Mouse (Mus musculus) limb, embryonic 10.5 days (tissue): ENCODE measurements around the gene Tmed6. TPM values are rescaled to one million over a fixed set of nuclear protein-coding genes. Genes with fewer than 3 reads are reported as not detected.
"Not testable (repeated sequence)": the region's sequence is repeated elsewhere in the genome, so short reads cannot be mapped to it uniquely, and the experiment has no call there.

Experiments used
- DNase-seq: peaks from one replicate; pipeline ENCODE4 v3.0.0-alpha.2; 2017; ENCODE audit warnings: low spot score
- H3K27ac ChIP-seq: fragments of 300-500 bp; sonication (generic); 2 replicates; pipeline ENCODE4 v1.5.1; 2016; ENCODE audit warnings: mild to moderate bottlenecking
- H3K27me3 ChIP-seq: fragments of 300-500 bp; sonication (generic); 2 replicates; pipeline ENCODE4 v1.6.1; 2016; ENCODE audit warnings: low read depth, mild to moderate bottlenecking; ENCODE audit not compliant: poor library complexity, severe bottlenecking
- H3K36me3 ChIP-seq: fragments of 300-500 bp; sonication (generic); 2 replicates; pipeline ENCODE4 v1.6.1; 2016; ENCODE audit warnings: mild to moderate bottlenecking, moderate library complexity
- H3K4me1 ChIP-seq: fragments of 300-500 bp; sonication (generic); 2 replicates; pipeline ENCODE4 v1.6.1; 2016
- H3K4me3 ChIP-seq: fragments of 300-500 bp; sonication (generic); 2 replicates; pipeline ENCODE4 v1.5.1; 2016; ENCODE audit warnings: mild to moderate bottlenecking, moderate library complexity
- H3K9me3 ChIP-seq: fragments of 300-500 bp; sonication (generic); replicated peaks from 2 replicates; pipeline ENCODE4 v1.6.1; 2016; ENCODE audit warnings: mild to moderate bottlenecking
- WGBS: fragments of 180-500 bp; shearing (Covaris S2); methylation state at CpG from one replicate; pipeline ENCODE4 v1.1.7; 2016; 5-methylcytosine and 5-hydroxymethylcytosine counted together
- polyA plus RNA-seq: library from polyadenylated mRNA; unstranded; fragments of >200 nt; fragmentation: Nextera tagmentation; extraction: Ambion mirVana; gene quantifications from 2 replicates; pipeline ENCODE4 v1.2.1, GENCODE M21; 2016

Gene Tmed6
- polyA plus RNA-seq, 1 experiment from 2014 or later, result 0.34 TPM

DNA sequence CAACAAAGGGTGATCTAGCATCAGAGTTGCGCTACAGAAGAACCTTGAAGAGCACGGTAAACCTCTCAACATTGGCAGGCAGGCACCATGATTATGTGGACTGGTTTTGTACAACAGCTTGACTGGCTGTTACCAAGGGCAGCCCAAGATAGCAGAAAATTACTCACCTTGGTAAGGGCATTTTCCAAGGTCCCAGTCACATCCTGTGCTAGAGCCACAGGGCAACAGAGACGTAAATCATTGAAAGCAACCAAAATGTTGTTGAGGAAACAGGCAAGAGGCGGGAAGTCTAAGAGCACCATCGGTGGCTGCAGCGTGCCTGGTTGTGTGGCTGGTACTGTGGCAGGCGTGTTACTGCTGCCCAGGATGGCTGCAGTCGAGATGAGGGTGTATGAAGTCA is 13.4 kb downstream of the Tmed6 start:
- Histone ChIP-seq H3K4me3 (no peak overlapping the region), H3K4me1 (peaks cover 28% of the 10 kb centered on the region), H3K9me3 (no peaks in the 10 kb centered on the region), H3K36me3 (peaks cover 73% of the 10 kb centered on the region), H3K27me3 (no peaks in the 10 kb centered on the region), H3K27ac (no peak overlapping the region)
- 97% methylated on average over 8 of the region's 8 CpGs for WGBS
- no peak for DNase-seq

DNA sequence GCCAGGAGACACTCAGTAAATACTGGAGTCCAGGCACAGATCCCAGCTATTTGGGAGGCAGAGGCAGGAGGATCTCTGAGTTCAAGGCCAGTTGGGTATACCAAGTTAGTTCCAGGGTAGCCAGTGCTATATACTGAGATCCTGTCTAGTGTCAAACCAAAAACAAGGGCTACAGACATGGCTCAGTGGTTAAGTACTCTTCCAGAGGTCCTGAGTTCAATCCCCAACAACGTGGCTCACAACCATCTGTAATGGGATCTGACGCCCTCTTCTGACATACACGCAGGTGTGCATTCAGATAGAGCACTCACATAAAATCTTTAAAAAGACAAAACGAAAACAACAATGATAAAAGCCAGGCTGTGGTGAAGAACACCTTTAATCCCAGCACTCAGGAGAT is 16.0 kb downstream of the Tmed6 start:
- H3K4me3 ChIP-seq, result peak overlapping the region; percentile 90
- no peak for DNase-seq
- H3K36me3 ChIP-seq, result peaks cover 91% of the 10 kb centered on the region
- peaks cover 23% of the 10 kb centered on the region for H3K4me1 ChIP-seq
- H3K9me3 ChIP-seq, result no peaks in the 10 kb centered on the region
- H3K27me3 ChIP-seq, result no peaks in the 10 kb centered on the region
- H3K27ac ChIP-seq, result no peak overlapping the region; the same call in 1 of the 2 replicates
- 93% methylated on average over 4 of the region's 4 CpGs for WGBS

DNA sequence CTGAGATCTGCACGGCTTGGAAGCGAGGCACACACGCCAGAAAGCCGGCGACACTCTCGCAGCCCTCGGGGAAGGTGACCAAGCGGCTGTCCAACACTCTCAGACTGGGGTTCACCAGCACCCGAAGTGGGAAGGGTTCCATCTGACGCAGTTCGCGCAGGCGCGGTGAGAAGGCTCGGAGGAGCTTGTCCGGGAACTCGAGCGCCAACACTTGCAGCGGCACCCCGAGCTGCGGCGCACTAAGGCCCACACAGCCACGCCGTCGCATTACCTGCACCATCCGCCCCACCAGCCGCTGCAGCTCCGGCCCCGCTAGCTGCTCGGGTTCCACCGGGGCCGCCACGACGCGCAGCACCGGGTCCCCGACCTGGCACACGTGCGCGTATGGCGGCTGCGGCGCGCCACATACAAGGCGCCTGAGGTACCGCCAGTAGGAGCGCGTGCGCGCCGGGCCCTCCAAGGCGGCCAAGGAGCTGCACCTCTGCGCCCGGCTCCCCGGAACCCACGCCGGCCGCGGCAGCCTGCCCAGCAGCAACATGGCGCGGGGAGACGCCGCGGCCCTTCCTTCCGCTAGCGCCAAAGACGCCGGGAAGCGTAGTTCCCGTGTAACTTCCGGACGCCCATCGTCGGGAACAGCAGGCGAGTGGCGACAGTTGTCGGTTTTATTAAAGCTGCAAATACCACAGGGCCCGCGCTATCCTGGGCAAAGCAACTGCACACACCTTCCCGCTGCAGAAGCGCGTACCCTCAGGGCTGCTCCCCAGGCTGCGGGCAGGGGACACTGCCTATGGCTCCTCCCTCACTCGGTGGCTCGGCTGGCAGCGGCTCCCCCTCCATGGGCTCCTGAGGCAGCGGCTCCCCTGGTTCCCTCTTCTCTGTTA is 17.1 kb downstream of the Tmed6 start, which contains the start of gene Pdf:
Gene Pdf (minus strand): TSS at position 554 of the 881 bp plus-strand sequence.
- peak within 1 kb of the TSS; percentile 95 for H3K27ac ChIP-seq
- under 1% methylated on average over 87 of the region's 87 CpGs for WGBS
- peaks cover 91% of the 10 kb centered on the region for H3K36me3 ChIP-seq
- peak; percentile 85 for DNase-seq
- H3K27me3 ChIP-seq, result no peaks in the 10 kb centered on the region
- peaks cover 23% of the 10 kb centered on the region for H3K4me1 ChIP-seq
- peak within 1 kb of the TSS; percentile 90 for H3K4me3 ChIP-seq
- H3K9me3 ChIP-seq, result no peaks in the 10 kb centered on the region

DNA sequence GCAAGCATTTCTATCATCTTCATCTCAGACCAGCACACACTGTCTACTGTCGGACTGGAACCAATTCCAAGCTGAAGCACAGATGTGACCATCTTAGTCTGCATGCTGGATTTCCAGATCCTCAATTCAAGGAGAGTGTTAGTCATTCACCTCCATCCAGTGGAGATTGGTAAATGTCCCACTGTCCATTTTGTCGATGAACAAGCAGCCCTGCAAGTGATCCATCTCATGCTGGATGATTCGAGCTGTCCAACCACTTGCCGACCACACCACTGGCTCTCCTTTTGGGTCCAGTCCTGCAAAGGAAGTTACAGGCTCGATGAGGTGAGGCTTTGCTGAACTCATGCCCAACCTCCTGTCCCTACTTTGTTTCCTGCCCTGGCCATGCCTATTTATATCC is 18.5 kb downstream of the Tmed6 start:
- peaks cover 91% of the 10 kb centered on the region for H3K36me3 ChIP-seq
- DNase-seq, result no peak
- H3K9me3 ChIP-seq, result no peaks in the 10 kb centered on the region
- peaks cover 23% of the 10 kb centered on the region for H3K4me1 ChIP-seq
- WGBS, result 91% methylated on average over 5 of the region's 5 CpGs
- H3K27me3 ChIP-seq, result no peaks in the 10 kb centered on the region
- peak overlapping the region; percentile 90; the same call in 1 of the 2 replicates for H3K4me3 ChIP-seq
- H3K27ac ChIP-seq, result no peak overlapping the region

DNA sequence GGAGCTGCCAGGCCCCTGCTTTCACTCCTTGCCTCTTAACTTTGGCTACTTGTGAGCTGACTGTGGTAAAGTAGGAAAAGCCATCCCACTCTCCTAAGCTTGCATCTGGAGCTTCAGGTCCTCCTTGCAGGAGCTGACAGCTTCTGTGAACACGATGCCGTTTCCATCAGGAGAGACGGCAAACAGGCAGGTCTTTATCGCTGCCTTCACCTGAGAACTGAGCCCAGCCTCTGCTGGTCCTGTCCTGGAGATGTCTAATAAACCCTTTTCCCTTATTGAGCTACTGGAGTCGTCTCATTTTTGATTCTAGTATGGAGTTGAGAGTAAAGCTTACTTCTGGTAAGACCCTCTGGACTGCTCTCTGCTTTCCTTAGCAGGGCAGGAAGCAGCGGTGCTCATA is 20.0 kb downstream of the Tmed6 start:
- peaks cover 91% of the 10 kb centered on the region for H3K36me3 ChIP-seq
- H3K27me3 ChIP-seq, result no peaks in the 10 kb centered on the region
- 91% methylated on average over 6 of the region's 6 CpGs for WGBS
- no peak overlapping the region for H3K27ac ChIP-seq
- H3K9me3 ChIP-seq, result no peaks in the 10 kb centered on the region
- no peak for DNase-seq
- H3K4me1 ChIP-seq, result peaks cover 23% of the 10 kb centered on the region
- H3K4me3 ChIP-seq, result no peak overlapping the region

DNA sequence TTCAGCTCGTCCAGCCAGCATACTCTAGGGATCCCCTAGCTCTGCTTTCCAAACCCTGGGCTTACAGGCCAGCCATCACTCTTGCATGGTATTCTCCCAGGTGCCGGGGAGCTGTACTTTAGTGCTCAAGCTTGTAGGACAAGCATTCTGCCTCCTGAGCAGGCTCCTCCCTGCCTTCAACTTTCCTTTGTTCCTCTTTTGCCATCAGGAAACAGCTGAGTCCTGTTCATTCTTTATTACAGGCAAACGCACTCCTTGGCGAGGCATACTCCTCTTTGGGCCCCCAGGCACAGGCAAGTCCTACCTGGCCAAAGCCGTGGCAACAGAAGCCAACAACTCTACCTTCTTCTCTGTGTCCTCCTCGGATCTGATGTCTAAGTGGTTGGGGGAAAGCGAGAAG is 24.8 kb downstream of the Tmed6 start:
- no peak for DNase-seq
- H3K27ac ChIP-seq, result no peak overlapping the region
- H3K9me3 ChIP-seq, result no peaks in the 10 kb centered on the region
- no peak overlapping the region for H3K4me3 ChIP-seq
- 83% methylated on average over 7 of the region's 7 CpGs for WGBS
- no peaks in the 10 kb centered on the region for H3K27me3 ChIP-seq
- H3K36me3 ChIP-seq, result peaks cover 86% of the 10 kb centered on the region
- H3K4me1 ChIP-seq, result no peaks in the 10 kb centered on the region; the same call in 1 of the 2 replicates

DNA sequence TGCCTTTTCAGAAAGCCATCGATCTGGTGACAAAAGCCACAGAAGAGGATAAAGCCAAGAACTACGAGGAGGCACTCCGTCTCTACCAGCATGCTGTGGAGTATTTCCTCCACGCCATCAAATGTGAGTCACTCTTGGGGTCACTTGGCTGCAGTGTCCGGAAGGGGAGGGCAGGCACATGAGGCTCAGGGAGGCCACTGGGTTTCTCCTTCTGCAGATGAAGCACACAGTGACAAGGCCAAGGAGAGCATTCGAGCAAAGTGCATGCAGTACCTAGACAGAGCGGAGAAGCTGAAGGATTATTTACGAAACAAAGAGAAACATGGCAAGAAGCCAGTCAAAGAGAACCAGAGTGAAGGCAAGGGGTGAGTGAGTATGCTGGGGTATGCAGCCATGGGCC is 28.8 kb downstream of the Tmed6 start:
- H3K36me3 ChIP-seq, result peaks cover 51% of the 10 kb centered on the region
- no peak overlapping the region for H3K4me3 ChIP-seq
- WGBS, result 88% methylated on average over 8 of the region's 8 CpGs
- H3K27ac ChIP-seq, result no peak overlapping the region
- no peaks in the 10 kb centered on the region for H3K9me3 ChIP-seq
- H3K27me3 ChIP-seq, result no peaks in the 10 kb centered on the region
- DNase-seq, result no peak
- H3K4me1 ChIP-seq, result peaks cover 14% of the 10 kb centered on the region

DNA sequence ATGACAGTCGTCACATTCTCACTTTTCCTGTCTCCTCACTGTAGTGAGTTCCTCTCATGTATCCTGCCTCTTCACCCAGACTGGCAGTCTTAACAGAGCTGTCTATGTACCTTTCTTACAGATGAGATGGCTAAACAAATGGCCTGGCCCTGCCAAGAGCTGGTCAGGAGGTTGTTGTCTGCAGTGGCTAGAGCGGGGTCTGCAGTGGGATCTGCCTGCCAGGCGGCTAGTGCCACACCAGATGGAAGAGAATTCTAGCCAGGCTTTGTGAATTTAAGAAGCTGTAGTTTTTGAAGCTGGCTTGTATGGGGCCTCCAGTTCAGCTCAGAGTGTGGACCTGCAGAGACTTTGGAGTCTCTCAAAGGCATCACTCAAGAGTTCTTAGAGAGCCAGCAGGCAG is 29.8 kb downstream of the Tmed6 start:
- Histone ChIP-seq H3K36me3 (peaks cover 41% of the 10 kb centered on the region), H3K27ac (no peak overlapping the region), H3K27me3 (no peaks in the 10 kb centered on the region), H3K4me1 (peaks cover 21% of the 10 kb centered on the region), H3K9me3 (no peaks in the 10 kb centered on the region), H3K4me3 (no peak overlapping the region)
- WGBS, result 93% methylated on average over 3 of the region's 3 CpGs
- DNase-seq, result no peak

DNA sequence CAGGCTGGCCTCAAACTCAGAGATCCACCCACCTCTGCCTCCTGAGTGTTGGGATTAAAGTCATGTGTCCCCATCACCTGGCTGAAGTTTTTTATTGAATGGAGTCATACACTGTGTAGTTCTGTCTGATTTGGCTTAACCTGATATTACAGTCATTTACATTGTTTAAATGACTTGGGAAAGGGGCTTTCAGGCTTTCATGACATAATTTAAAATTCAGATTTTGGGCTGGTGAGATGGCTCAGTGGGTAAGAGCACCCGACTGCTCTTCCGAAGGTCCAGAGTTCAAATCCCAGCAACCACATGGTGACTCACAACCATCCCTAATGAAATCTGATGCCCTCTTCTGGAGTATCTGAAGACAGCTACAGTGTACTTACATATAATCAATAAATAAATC is 31.8 kb downstream of the Tmed6 start:
- H3K36me3 ChIP-seq, result peaks cover 22% of the 10 kb centered on the region
- H3K27me3 ChIP-seq, H3K4me3 ChIP-seq, H3K27ac ChIP-seq, H3K9me3 ChIP-seq, DNase-seq: not testable (repeated sequence)
- WGBS, result 92% methylated on average over 2 of the region's 2 CpGs
- peaks cover 25% of the 10 kb centered on the region for H3K4me1 ChIP-seq

DNA sequence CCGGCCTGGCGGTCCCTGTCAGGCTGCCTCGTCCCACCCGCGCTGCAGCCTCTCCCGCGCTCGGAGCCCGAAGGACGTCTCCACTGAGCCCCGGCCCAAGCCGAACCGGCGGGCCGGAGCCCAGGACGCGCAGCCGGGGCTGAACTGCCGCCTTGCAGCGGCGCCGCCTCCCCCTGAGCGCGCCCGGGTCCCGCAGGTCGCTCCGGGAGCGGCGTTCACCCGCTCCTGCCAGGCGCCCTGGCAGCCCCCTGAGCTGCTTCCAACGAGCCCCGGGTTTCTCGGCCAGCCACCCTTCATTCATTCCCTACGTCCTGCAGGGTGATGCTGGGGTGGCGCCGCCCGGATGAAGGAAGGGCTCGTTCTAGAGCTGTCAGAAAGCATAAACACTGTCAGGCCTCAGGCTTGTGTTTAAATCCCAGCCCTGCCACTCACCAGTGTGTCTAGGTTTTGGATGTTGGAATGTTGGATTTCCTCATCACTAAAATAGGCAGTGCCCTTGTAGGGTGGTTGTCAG is 33.8 kb downstream of the Tmed6 start:
- Histone ChIP-seq H3K9me3 (no peaks in the 10 kb centered on the region), H3K27ac (peak overlapping the region; percentile 91), H3K36me3 (peaks cover 13% of the 10 kb centered on the region), H3K4me1 (peaks cover 25% of the 10 kb centered on the region), H3K4me3 (peak overlapping the region; percentile 98), H3K27me3 (no peaks in the 10 kb centered on the region)
- DNase-seq, result no peak
- under 1% methylated on average over 40 of the region's 40 CpGs for WGBS

DNA sequence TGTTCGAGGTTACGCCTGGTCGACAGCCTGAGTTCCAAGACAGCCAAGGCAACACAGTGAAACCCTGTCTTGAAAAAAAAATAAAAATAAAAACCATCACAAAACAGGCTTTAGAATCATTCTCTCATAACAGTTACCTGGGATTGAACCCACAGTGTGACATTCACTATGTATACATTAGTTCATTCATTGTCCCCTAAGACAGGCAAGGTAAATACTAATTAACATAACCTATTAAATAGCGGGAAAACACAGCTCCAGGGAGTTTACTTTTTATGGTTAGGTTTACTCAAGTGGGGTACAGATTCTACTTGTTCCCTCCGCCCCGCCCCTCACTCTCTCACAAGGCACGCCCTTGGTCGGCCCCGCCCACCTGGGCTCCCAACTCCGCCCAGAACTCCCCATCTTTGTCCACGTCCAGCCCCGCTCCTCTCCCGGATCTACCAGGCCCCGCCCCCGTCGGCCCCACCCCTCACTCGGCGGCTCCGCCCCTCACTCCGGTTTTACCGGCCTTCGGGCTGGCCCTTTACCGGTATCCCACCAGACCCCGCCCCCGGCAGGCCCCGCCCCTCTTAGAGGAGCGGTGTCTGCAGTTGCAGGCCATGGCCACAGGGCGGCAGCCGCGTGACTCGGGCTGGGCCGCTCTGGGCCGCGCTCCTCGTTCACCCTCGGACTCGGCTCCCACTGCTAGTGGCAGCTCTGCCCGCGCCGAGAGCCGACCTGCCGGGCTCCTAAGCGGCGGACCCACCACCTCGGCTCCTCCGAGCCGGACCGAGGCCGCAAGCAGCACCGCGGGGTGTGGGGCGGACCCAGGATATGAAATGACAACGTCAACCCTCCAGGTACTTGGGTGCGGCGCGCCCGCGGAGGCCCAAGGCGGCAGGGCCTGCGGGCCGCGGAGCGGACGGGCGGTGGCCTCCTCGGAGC is 34.5 kb downstream of the Tmed6 start, which contains the start of gene Vps4a:
Gene Vps4a (plus strand): TSS at position 573 of the 927 bp plus-strand sequence.
- whole genome bisulfite sequencing, result 4% methylated on average over 66 of the region's 66 CpGs
- peak; percentile 96 for DNase-seq
- Histone ChIP-seq H3K27ac (peak within 1 kb of the TSS; percentile 91), H3K9me3 (no peaks in the 10 kb centered on the region), H3K36me3 (peaks cover 7% of the 10 kb centered on the region), H3K4me3 (peak within 1 kb of the TSS; percentile 98), H3K4me1 (peaks cover 25% of the 10 kb centered on the region), H3K27me3 (no peaks in the 10 kb centered on the region)

DNA sequence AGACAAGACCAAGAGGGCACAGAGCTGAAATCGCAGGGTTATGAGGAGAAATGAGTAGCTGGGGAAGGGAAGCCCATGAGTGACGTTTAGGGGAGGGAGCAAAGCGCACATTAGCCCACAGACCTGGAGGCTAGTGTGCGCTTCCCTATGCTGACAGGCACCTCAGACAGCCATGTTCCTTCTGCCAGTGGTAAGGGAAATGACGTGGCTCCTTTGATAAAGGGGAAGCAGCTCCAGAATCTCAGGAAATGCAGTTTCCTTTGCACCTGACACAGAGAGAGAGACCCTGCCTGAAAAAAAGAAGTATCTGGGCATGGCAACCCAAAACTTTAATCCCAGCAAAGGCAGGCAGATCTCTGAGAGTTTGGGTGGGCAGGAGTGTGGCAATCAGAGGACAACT is 35.4 kb downstream of the Tmed6 start:
- no peak for DNase-seq
- Histone ChIP-seq H3K27ac (no peak overlapping the region), H3K27me3 (no peaks in the 10 kb centered on the region), H3K9me3 (no peaks in the 10 kb centered on the region), H3K4me3 (no peak overlapping the region), H3K4me1 (peaks cover 25% of the 10 kb centered on the region), H3K36me3 (no peaks in the 10 kb centered on the region)
- 75% methylated on average over 5 of the region's 5 CpGs for WGBS
